Mouse (Mus musculus) urinary bladder, postnatal 25 days (tissue): ENCODE data around the gene Ifnar2.
"Not testable (repeated sequence)": the region's sequence is repeated elsewhere in the genome, so short reads cannot be mapped to it uniquely, and the experiment has no call there.

Source experiments
- DNase-seq: peaks from one replicate; pipeline ENCODE4 v3.0.0; 2022; ENCODE audit warnings: low spot score

The Ifnar2 gene

DNA sequence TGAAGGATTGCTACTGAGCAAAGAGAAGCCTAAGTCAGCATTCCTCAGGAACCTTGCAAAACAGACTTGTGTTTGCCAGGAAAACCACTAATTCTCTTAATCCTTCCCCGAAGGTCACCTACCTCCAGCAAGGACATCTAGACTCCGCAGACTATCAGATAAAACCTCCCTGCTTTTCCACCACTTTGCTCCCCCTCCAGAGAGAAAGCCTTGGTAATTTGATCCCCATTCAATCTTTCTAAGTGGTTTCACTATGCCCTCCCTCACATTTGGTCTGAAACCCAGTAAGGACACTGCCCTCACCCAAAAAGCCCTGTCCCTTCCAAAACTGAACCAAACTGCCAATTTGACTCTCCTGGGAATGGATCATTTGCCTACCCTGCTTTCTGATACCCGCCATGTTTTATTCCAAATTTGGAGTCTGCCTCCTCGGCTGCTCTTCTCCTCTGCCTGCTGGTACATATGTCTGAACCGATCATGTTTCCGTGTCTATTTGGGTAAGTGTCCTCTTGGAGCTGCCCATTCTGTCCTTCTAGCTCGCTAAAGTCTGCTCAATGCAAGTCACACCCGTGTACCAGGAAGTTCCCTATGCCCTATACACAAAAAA, 55.8 kb downstream of the Ifnar2 start:
- DNase-seq = no peak

DNA sequence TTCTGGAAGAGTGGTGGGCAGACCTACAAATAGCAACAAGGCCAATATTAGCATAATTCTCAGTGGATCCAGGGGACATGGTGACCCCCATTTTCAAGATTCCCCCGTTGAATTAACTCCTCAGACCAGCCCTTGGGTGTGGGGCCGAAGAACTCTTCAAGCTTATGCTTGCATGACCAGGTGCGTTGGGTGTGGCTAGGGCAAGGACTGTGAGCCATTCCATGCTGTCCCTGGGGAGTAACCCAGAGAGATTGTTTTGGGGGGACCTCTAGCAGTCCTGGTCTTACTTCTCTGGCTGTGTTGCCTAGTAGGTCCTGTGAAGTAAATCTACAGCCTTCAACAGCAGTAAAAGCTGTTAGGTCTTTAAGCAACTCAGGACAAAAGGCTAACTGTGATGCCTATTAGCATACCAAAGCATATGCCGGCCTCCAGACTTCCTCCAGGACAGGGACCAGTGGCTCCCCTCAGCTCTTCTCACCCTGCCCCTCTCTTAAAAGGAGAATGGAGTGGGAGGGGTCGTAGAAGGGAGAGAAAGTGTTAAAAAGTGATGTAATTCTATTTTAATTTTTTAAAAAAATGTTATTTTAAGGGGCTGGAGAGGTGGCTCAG, 60.2 kb downstream of the Ifnar2 start:
- DNase-seq = no peak

DNA sequence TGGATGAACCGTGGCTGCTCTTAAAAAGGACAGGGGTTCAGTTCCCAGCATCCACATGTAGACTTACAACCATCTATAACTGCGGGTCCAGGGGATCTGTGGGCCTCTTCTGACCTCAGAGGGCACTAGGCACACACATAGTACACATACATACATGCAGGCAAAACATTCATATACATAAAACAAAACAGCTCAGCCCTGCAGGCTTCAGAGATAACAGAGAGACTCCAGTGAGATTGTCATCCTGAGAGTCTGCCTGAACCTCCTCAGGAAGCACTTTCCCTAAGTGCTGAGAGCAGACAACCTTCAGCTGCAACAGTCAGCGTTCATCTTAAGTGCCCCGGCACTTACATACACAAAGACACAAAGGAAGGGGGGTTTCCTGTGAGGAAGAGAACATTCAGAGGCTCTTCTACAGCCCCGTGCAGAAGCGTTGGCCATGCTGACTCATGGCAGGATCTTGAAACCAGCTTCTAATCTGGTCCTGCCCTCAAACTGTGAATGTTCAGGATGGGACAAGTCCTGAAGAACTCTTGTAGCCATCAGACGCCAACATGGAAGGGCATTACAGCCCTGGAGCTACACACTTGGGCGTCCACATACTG, 60.8 kb downstream of the Ifnar2 start:
- no peak for DNase-seq

DNA sequence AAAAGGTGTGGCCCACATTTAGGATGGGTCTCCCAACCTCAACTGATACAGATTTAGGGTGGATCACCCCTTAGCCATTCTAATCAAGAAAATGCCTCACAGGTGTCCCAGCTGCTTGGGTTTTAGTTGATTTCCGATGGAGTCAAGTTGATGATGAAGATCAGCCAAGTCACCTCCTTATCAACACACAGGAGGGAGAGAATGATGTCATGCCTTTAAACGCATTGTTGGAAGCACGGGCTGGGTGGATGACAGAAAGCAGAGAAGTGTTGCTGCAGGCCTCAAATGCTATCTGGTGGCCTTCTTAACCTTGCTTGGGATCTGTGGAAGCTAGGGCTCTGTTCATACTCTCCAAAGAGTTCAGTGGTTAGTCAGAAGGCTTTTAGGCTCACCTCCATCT, 61.5 kb downstream of the Ifnar2 start:
- no peak for DNase-seq

DNA sequence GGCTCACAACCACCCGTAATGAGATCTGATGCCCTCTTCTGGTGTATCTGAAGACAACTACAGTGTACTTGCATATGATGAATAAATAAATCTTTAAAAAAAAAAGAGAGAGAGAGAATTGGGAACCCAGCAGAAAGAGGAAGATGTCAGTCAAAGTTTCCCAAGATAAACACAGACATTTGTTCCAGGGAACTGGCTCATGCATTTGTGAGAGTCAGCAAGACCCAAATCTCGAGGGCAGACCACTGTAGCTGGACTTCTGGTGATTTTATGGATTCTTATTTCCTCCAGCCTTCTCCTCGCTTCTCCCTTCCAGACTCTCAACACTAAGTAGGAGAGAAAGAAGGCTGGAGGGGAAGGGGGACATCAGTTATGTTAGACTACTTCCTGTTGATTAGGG, 65.5 kb downstream of the Ifnar2 start:
- no peak for DNase-seq

DNA sequence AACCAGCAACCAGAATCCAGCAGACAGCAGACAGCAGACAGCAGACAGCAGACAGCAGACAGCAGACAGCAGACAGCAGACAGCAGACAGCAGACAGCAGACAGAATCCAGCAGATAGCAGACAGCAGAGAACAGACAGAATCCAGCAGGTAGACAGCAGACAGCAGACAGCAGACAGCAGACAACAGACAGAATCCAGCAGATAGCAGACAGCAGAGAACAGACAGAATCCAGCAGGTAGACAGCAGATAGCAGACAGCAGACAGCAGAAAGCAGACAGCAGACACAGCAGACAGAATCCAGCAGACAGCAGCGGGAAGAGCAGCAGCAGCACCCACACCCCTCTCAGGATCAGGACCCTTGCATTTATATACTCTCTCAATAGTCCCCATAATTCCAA, 66.0 kb downstream of the Ifnar2 start:
- not testable (repeated sequence) for DNase-seq

DNA sequence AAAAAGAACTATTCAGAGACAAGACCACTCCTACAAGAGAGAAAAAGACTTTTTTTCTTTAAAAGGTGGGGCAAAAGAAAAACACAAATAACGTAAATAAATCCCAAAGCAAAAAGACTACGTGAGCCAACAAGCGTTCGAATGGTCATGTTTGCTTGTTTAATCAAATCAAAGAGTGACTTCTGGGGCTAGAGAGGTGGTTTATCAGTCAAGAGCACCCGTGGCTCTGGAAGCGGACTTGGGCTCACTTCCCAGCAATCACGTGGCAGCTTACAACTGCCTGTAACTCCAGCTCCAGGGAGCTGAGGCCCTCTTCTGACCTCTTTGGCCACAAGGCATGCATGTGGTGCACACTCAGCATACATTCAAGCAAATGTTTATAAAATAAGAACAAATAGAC, 68.8 kb downstream of the Ifnar2 start:
- no peak for DNase-seq

DNA sequence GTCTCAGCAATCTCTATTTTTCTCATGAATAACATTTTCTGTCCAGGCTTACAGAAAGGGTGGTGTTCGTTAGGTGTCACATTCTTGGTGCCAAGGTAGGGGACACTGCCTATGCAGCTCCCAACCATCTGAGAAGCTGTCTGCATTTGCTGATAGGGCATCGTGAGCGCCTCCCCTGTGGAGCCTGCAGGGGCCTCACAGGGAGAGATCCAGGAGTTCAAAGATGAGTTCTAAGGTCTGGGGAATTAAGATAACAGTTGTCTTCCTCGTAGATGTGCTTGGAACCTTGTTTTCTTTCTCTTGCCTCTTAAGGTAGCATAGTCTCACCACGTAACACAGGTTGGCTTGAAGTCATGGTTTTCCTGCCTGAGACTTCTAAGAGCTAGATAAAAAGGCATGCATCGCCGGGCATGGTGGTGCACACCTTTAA, 69.2 kb downstream of the Ifnar2 start:
- no peak for DNase-seq

DNA sequence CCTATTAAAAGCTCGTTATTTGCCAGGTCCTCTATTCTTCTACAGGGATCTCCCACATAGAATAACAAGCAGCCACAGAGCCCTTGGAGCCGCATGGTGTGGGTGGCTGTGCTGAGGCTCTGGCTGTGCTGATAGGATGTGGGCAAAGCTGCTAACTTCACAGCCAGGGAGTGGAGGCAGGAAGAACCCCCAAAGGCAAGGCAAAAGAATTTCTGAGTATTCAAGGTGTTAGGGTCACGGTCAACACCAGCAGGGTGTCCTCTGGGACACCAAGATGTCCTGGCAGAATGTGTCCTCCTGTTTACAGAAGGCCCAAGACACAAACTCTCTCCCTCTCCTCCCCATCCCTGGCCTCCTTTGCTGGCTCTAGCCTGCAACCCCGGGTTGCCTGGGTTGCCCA, 69.9 kb downstream of the Ifnar2 start:
- no peak for DNase-seq

DNA sequence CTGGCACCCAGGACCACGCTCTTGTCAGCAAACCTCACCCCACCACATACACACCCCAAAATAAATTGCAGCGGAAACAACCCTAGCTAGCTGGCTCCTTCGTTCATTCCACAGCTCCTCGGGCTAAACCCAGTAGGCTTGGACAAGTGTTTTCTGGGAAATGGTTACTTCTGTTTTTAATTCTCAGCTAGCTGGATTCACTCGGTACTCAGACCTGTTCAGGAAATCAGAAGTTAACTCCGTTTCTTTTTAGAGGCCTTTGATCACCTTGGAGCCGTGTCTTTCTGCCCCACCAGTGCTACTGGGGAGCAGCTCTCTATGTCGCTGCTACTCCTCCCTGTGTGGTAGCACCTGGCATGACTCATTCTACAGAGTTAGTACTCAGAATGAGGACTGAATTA, 70.6 kb downstream of the Ifnar2 start:
- no peak for DNase-seq

DNA sequence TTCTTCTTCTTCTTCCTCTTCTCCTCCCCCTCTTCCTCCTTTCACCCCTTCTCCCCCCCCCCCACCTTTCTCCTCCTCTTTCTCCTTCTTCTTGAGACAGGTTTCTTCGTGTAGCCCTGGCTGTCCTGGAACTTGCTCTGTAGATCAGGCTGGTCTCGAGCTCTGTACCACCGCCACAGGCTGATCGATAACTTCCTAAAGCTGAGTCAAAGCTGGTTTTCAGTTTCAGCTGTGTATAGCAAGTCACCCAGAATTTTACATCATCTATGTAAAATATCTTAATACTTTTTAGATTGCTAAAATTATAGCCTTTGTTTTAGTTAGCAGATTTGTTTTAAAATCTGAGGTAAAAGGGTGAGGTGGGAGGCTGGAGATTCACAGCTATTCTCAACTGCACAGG, 72.3 kb downstream of the Ifnar2 start:
- DNase-seq = no peak

DNA sequence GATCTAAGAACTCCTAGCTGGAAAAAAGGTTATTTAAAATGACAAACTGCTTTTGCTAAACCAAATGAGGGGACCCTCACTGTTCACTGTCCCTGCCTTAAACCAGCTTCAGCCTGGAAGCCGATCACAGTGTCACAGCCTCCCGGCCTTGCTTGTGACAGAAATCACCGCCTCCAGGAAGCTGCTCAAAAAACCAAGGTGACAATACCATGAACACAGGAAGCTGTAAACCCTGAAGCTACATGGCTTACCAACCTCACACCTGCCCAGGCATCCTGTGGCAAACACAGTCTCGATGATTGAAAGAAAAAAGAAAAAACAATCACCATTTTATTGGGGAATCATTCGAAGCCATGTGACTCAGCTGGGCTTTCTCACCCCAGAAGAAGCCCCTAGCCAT, 73.0 kb downstream of the Ifnar2 start:
- DNase-seq = no peak

DNA sequence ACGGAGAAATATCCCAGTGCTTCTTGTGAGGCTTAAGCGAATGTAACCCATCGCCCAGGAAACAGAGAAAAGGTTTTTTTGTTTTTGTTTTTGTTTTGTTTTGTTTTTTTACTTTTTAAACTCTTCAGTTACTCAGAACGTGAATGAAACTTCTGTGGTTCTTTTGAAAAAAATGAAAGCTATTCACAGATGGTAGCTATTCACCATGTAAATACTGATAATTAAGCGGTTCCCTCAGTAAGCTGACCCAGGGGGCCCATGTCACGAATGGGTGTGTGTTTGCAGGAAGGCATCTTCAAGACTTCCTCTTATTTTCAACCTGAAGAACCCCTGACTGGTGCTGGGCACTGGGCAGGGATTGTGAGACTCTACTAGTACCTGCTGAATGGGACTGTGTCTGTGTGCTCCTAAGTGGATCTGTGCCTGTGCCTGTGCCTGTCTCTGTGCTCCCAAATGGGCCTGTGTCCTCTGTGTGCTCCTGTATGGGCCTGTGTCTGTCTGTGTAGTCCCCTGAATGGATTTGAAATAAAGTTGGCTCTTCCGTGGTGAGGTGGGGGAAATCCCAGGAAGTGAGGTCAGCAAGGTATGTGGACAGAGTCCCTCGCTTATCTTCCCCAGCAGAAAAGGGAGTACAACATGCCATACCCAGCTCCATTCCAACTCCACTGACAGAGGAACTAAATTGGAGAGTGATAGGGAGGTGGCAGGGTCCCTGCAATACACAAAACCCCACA, 74.4 kb downstream of the Ifnar2 start:
- DNase-seq = no peak

DNA sequence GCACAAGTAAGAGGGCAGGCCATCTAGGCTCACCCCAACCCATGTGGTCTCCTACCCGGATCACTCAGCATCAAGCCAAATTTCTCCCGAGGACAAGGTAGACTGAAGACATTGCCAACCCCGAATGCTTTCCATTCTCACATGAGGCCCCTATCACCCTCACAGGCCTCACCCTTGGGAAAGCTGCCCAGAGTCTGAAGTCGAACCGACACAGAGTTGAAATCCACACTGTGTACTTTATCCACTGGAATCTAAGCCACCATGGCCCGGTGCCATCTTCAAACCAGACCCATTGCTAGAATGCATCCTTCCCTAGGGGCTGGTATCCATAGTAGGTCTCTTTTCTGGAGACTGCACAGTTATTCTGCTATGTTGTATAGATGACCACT, 74.9 kb downstream of the Ifnar2 start:
- DNase-seq = no peak

DNA sequence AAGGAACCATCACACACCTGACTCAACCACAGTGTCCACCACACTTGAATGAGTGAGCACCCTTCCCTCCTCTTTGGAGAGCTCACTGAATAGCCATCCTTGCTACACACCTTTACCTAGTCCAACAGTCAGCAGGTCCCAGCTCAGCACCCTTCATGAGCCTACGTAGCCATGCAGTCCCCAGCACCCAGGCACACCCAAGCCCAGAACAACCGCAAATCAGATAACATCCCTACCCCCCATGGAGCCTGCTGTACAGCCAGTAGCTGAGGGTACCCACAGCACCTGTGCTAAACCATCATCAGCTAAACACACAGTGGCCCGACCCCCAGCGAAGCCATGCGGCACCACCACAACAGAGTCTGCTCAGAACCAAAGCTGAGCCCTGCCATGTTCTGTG, 75.5 kb downstream of the Ifnar2 start:
- no peak for DNase-seq

DNA sequence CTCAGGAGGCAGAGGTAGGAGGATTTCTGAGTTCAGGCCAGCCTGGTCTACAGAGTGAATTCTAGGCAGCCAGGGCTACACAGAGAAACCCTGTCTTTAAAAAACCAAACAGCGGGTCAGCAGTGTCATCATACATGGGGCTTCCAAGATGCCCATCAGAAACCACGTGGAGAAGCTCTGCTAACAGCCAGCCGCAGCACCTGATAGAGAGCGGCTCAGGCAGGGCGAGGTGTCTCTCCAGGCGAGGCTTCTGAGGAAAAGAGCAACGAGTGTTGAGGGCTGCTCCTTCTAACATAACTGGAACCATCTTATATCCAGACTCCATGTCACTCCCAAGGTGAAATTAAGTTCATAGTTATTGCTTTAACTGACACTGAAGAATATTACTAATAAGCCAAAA, 76.3 kb downstream of the Ifnar2 start:
- DNase-seq = no peak

DNA sequence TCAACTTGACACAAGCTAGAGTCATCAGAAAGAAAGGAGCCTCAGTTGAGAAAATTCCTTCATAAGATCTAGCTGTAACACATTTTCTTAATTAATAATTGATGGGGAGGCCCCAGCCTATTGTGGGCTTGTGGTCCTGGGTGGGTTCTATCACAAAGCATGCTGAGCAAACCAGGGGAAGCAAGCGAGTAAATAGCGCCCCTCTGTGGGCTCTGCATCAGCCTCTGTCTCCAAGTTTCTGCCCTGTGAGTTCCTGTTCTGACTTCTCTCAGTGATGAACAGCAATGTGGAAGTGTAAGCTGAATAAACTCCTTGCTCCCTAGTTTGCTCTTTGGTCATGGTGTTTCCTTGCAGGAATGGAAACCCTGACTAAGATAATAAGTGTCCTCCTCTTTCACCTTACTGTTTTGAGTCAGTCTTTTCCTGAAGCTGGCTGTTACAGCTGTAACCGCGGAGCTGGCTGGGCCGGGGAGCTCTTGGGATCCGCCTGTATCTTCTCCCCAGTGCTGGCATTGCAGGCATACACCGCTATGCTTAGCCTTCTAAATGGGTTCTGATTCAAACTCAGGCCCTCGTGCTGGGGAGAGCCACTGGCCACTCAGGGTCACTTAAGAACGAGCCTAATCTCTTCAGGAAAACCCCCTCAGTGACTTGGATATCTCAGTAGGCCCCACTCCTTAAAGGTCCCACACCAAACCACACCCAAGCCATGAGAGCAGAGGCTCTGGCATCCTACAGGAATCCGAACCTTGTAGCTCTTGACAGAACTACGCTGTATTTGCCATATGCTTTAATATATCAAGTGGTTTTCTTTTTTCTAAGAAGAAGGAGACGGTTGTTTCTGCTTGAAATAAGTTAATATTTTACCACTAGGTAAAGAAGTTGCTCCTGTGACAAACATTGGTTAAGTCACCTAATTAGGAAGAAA, 77.8 kb downstream of the Ifnar2 start:
- no peak for DNase-seq

DNA sequence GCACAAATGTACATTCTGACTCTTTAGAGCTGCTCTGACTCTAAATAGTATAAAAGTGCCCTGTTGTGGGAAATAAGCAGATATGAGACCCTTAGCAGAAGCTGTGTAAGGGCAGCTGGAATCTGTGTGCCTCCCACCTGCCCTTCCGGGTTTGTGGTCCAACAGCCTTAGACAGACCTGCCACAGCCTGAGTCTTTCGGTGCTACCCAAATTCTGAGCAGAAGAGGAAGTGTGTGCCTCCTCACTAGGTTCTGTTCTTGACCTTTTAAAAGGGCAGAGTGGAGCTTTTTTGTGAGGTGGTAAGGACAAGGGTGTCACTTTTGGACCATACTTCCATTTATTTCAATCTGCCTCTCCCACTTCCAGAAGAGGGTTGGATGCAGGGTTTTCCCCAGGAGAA, 79.4 kb downstream of the Ifnar2 start:
- DNase-seq = no peak

DNA sequence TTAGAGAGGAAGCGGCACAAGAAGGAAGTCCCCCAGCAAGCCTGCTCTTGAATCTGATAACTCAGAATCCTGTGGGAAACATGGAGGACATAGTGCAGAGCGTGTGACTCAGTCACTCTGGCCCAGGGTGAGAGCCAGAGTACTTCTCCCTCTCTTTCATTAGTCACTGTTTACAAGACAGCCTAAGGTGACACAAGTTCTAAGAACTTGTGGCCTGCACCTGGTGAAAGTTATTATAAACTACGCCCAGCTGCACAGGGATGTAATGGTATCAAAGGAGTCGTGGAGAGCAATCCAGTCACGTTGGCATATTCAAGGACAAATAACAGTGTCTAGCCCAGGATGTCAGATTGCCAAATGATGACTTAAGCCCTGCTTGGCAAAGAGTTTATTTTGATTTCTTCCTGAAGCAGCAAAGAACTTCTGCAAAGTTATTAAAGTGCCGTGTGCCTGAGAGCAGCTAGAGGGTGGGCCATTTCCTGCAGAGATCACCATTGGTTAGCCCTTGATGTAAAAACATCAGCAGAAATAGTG, 79.8 kb downstream of the Ifnar2 start:
- no peak for DNase-seq
